Mouse (Mus musculus) kidney, adult 2 months (tissue): Measurements from ENCODE around the gene Rpl22.

Source experiments
- CTCF ChIP-seq: fragments of 200-500 bp; conservative IDR thresholded peaks from 2 replicates; pipeline ENCODE4 v1.5.1; 2011; ENCODE audit warnings: low read depth, mild to moderate bottlenecking, control low read depth, low read length, moderate library complexity, mixed read lengths; ENCODE audit not compliant: insufficient read depth, insufficient read length
- POLR2A ChIP-seq: fragments of 200-500 bp; IDR thresholded peaks from one replicate; pipeline ENCODE4 v1.6.1; 2011; ENCODE audit warnings: low read depth, low read length, control low read depth

- TF ChIP-seq CTCF (no peak), POLR2A (no peak)
Measured at GRCm38 (mm10) chr4:152307542-152307941, 18.0 kb upstream of the Rpl22 start.
